Mouse (Mus musculus) kidney, adult 11 months (tissue): Measurements from ENCODE around the gene Gle1.

Experiments
- DNase-seq: peaks from one replicate; pipeline ENCODE4 v3.0.0; 2022

The Gle1 gene

GRCm38 (mm10) chr2:29964354-29965249 is 29.4 kb downstream of the Gle1 start:
- peak; percentile 84 for DNase-seq

- peak; percentile 93 for DNase-seq
Observed at GRCm38 (mm10) chr2:29965250-29965843, 30.1 kb downstream of the Gle1 start, which contains the start of gene Sptan1. TSS of gene Sptan1 (plus strand) at chr2:29965560.

- DNase-seq: peak; percentile 48
Observed at GRCm38 (mm10) chr2:29965906-29966305, 30.7 kb downstream of the Gle1 start.

GRCm38 (mm10) chr2:29966826-29967225 is 31.6 kb downstream of the Gle1 start:
- DNase-seq: no peak

GRCm38 (mm10) chr2:29967768-29968167 is 32.5 kb downstream of the Gle1 start:
- DNase-seq: peak; percentile 44

- DNase-seq: peak; percentile 66
Observed at GRCm38 (mm10) chr2:29968638-29969037, 33.4 kb downstream of the Gle1 start.

GRCm38 (mm10) chr2:29971838-29972635 is 36.8 kb downstream of the Gle1 start:
- DNase-seq: peak; percentile 78

GRCm38 (mm10) chr2:29973525-29973924 is 38.3 kb downstream of the Gle1 start:
- no peak for DNase-seq

GRCm38 (mm10) chr2:29977307-29977706 is 42.1 kb downstream of the Gle1 start:
- no peak for DNase-seq

GRCm38 (mm10) chr2:29980661-29981060 is 45.4 kb downstream of the Gle1 start:
- no peak for DNase-seq

GRCm38 (mm10) chr2:29991962-29992361 is 56.7 kb downstream of the Gle1 start:
- DNase-seq: no peak

GRCm38 (mm10) chr2:30009101-30009500 is 73.9 kb downstream of the Gle1 start:
- DNase-seq: no peak
